Mouse (Mus musculus) liver, adult 2 months (tissue): ENCODE data around the gene Cramp1l.

ENCODE experiments used
- CTCF ChIP-seq: fragments of 200-500 bp; IDR thresholded peaks from 2 replicates; pipeline ENCODE4 v1.5.1; 2011; ENCODE audit warnings: low read depth, low read length, control low read depth
- POLR2A ChIP-seq: fragments of 200-500 bp; IDR thresholded peaks from 2 replicates; pipeline ENCODE4 v1.6.1; 2011; ENCODE audit warnings: low read length, control low read depth; ENCODE audit not compliant: insufficient read depth; ENCODE audit errors: extremely low read depth

DNA sequence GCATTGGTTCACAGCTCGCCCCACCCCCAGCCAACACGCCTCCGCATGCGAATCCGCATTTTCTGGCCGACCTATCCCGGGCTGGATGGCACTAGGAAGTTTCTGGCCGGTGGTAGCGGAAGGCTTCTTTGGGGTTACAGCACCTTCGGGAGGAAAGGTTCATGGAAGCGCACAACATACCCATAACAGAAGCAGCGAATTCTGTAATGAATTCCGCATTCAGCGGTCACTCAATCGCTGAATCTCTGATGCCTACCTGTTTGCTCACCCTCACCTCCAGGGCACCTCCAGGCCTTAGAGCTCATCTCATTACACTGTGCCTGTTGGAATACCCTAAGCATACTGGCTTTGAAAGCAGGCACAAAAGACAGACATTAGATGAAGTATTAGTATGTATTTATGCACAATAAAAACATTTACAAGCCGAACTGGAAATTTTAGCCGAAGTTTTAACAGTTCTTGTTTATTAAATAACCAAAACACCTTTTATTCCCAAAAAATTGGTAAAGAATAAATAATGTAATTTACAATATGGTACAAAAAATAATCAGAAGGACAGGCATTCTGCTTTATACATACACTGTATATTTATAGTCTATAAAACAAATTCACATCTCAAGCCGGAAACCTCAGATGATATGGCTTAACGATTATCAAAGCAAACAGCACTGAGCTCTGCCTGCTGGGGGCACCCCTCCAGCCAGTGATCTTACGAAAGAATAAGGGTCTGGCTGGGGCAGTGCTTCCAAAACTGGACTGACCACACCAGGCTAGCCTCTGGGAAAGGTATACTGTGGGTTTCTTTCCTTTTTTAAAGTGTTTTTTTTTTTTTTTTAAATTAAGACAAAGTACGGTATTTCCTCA lies 54.5 kb downstream of the Cramp1l start:
- TF ChIP-seq CTCF (no peak), POLR2A (no peak)
